Mouse (Mus musculus) kidney, postnatal 4 days (tissue): Measurements from ENCODE around the gene Lrp8.

Experiments
- DNase-seq, 2 experiments: peaks; one replicate each; pipeline ENCODE4 v3.0.0; 2021; ENCODE audit warnings: mixed read lengths in 2 of 2

Gene Lrp8

GRCm38 (mm10) chr4:107848546-107848945 is 46.5 kb downstream of the Lrp8 start:
- DNase-seq, result no peak

GRCm38 (mm10) chr4:107849621-107850020 is 47.6 kb downstream of the Lrp8 start:
- DNase-seq, result no peak

- peak in 1 of 2 experiments; percentile 53 for DNase-seq
These were observed 48.0 kb downstream of the Lrp8 start for GRCm38 (mm10) chr4:107850091-107850490.

GRCm38 (mm10) chr4:107853333-107853732 is 51.3 kb downstream of the Lrp8 start:
- DNase-seq, result no peak

- DNase-seq, result no peak
These were observed 51.8 kb downstream of the Lrp8 start for GRCm38 (mm10) chr4:107853836-107854235.

- peak in 1 of 2 experiments; percentile 41 for DNase-seq
These were observed 55.1 kb downstream of the Lrp8 start for GRCm38 (mm10) chr4:107856958-107857686.

- no peak for DNase-seq
These were observed 56.9 kb downstream of the Lrp8 start for GRCm38 (mm10) chr4:107858995-107859394.

GRCm38 (mm10) chr4:107864866-107865265 is 62.8 kb downstream of the Lrp8 start:
- no peak for DNase-seq

- peak; percentile 99 for DNase-seq
These were observed 77.4 kb downstream of the Lrp8 start, which contains the start of gene Magoh for GRCm38 (mm10) chr4:107879254-107880050. Gene Magoh (plus strand): TSS chr4:107879755.

- no peak for DNase-seq
These were observed 79.6 kb downstream of the Lrp8 start for GRCm38 (mm10) chr4:107881631-107882030.

GRCm38 (mm10) chr4:107886371-107886770 is 84.3 kb downstream of the Lrp8 start:
- no peak for DNase-seq

GRCm38 (mm10) chr4:107889385-107889730 is 87.3 kb downstream of the Lrp8 start:
- no peak for DNase-seq

- DNase-seq, result peak; percentile 94 to 96
These were observed 87.8 kb downstream of the Lrp8 start, which contains the start of gene 0610037L13Rik for GRCm38 (mm10) chr4:107889731-107890432. Gene 0610037L13Rik (plus strand): TSS chr4:107889813.

- DNase-seq, result peak in 1 of 2 experiments; percentile 9
These were observed 90.6 kb downstream of the Lrp8 start for GRCm38 (mm10) chr4:107892663-107893062.

GRCm38 (mm10) chr4:107899211-107899927 is 97.3 kb downstream of the Lrp8 start:
- DNase-seq, result no peak

- DNase-seq, result no peak
These were observed 98.1 kb downstream of the Lrp8 start for GRCm38 (mm10) chr4:107900206-107900605.

GRCm38 (mm10) chr4:107904252-107904651 is 102.2 kb downstream of the Lrp8 start:
- DNase-seq, result no peak

- no peak for DNase-seq
These were observed 104.5 kb downstream of the Lrp8 start for GRCm38 (mm10) chr4:107906561-107906960.

- no peak for DNase-seq
These were observed 108.0 kb downstream of the Lrp8 start for GRCm38 (mm10) chr4:107910020-107910419.

GRCm38 (mm10) chr4:107920336-107920735 is 118.3 kb downstream of the Lrp8 start:
- peak in 1 of 2 experiments; percentile 29 for DNase-seq

- DNase-seq, result peak; percentile 77 to 81
These were observed 119.2 kb downstream of the Lrp8 start for GRCm38 (mm10) chr4:107921152-107921695.

GRCm38 (mm10) chr4:107921952-107922351 is 119.9 kb downstream of the Lrp8 start:
- peak; percentile 19 to 24 for DNase-seq
